Mouse (Mus musculus) CH12.LX (cell line): ENCODE results near the gene Pus7l.

Source experiments
- CTCF ChIP-seq, 2 experiments: IDR thresholded peaks in 1 of 2; conservative IDR thresholded peaks in 1 of 2; 2 replicates each; pipeline ENCODE4 v1.5.1; 2011 to 2012; ENCODE audit warnings: low read depth in 2 of 2, low read length in 2 of 2, improper control_type of control experiment in 1 of 2, inconsistent platforms in 1 of 2, mild to moderate bottlenecking in 1 of 2, moderate library complexity in 1 of 2
- MXI1 ChIP-seq: IDR thresholded peaks from 2 replicates; pipeline ENCODE4 v1.6.1; 2011; ENCODE audit warnings: mild to moderate bottlenecking, low read depth, low read length, improper control_type of control experiment

GRCm38 (mm10) chr15:94543409-94544051, at the start of gene Pus7l, which contains the start of gene Irak4:
- TF ChIP-seq CTCF (conservative IDR thresholded peaks at IDR 0.05 in 1 of 2, IDR thresholded peaks at IDR 0.05 in 1 of 2; ENCODE audit: low read depth in 2 of 2, low read length in 2 of 2) = no peak
- TF ChIP-seq MXI1 = peak; percentile 7; the same call in 1 of the 2 replicates
